Mouse (Mus musculus) brain, embryonic 14.5 days (tissue): Measurements from ENCODE around the gene Tmem139. TPM values are rescaled to one million over a fixed set of nuclear protein-coding genes. Genes with fewer than 3 reads are reported as not detected.

Source experiments
- DNase-seq: peaks from one replicate; pipeline ENCODE4 v3.0.0-alpha.2; 2011; ENCODE audit warnings: low read depth
- CTCF ChIP-seq: fragments of 200-500 bp; IDR thresholded peaks from 2 replicates; pipeline ENCODE4 v1.5.1; 2012; ENCODE audit warnings: inconsistent platforms, mild to moderate bottlenecking, moderate library complexity, borderline replicate concordance; ENCODE audit not compliant: insufficient read depth, insufficient read length; ENCODE audit errors: extremely low read depth
- POLR2A ChIP-seq: fragments of 200-500 bp; IDR thresholded peaks from 2 replicates; pipeline ENCODE4 v1.6.1; 2012; ENCODE audit warnings: mild to moderate bottlenecking, inconsistent platforms, borderline replicate concordance; ENCODE audit not compliant: poor library complexity, insufficient read depth, insufficient read length, severe bottlenecking; ENCODE audit errors: extremely low read depth
- polyA plus RNA-seq: library from polyadenylated mRNA; depleted of rRNA; stranded (reverse); fragments of >200 nt; gene quantifications from 2 replicates; pipeline ENCODE4 v1.2.3, GENCODE M21; 2012

The Tmem139 gene
- polyA plus RNA-seq, 1 experiment, result not detected

DNA sequence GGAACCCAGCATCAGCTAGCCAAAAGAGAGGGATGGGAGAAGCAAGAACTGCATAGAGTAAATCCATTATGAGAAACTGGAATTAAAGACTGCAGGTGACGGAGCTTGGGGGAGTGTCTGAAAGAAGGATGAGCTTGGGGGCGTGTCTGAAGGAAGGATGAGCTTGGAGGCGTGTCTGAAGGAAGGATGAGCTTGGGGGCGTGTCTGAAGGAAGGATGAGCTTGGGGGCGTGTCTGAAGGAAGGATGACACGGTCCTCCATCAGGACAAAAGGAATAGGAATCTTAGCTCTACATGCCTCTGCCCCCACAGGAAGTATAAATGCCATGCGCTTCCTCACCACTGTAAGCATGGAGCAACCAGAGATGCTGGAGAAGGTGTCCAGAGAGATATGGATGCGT is 14.6 kb upstream of the Tmem139 start:
- DNase-seq, result peak; percentile 44
- no peak for TF ChIP-seq POLR2A
- TF ChIP-seq CTCF, result no peak

DNA sequence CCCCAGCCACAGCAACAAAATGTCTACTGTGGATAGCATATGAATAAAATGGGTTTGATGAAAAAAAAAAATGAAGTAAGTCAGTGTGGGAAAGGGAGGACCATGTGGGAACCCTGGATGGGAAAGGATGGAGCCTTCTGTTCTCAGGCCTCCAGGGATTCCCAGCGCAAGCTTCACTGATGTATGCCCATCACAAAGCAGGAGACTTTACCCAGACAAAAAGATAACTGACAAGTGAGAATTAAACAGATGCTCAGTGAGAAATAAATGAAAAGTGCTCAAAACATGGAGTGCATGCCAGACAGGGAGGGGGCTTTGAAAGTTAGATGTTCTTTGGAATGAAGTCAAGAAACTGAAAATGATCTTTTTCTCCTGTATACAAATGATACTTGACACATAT is 13.8 kb upstream of the Tmem139 start:
- peak; percentile 74 for DNase-seq
- TF ChIP-seq CTCF, result no peak
- no peak for TF ChIP-seq POLR2A

DNA sequence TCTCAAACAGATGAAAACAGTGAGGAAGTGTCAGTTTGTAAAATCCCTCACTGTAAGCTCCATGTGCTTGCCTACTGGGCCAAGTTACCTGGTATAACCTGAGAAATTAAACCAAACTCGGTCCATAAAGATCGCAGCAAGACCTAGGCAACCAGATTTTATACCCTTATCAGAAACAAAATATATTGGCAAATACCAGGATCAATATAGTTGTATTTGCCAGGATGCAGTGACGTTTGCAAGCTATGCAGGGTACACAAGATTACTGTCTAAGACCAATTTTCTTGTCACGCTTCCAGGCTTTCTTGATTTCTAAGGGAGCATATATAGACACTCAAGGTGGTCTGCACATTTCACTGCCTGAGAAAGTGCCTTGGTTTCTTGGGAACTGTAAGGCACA is 10.0 kb upstream of the Tmem139 start:
- TF ChIP-seq POLR2A (no peak), CTCF (no peak)
- DNase-seq, result no peak

GRCm38 (mm10) chr6:42253103-42253502 is 8.7 kb upstream of the Tmem139 start:
- peak; percentile 38 for DNase-seq
- TF ChIP-seq CTCF (no peak), POLR2A (no peak)

DNA sequence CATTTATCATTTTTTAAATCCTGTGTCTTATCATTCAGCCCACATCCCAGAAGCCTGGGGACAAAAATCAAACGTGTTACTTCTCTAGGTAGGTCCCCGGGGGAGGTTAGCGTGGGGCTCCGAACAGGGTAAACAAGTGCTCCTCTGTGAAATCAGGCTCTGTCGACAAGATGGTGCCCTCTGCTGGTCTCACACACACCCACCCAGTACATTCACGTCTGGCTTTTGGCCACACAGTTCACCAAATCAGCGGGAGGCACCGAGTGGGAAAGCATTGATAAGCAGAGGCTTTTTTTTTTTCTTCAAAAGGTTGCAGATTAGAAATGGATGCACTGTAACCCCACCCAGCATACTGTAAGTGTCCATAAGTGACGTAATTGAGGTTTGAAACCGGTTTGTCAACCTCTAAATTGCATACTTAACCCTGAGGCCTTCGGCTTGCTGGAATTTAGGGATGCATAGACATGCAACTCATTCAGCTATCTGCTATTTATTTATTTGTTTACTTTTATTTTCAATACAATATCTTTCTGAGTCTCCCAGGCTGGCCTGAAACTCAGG is 4.4 kb upstream of the Tmem139 start:
- peak; percentile 67 for TF ChIP-seq CTCF
- TF ChIP-seq POLR2A, result no peak

DNA sequence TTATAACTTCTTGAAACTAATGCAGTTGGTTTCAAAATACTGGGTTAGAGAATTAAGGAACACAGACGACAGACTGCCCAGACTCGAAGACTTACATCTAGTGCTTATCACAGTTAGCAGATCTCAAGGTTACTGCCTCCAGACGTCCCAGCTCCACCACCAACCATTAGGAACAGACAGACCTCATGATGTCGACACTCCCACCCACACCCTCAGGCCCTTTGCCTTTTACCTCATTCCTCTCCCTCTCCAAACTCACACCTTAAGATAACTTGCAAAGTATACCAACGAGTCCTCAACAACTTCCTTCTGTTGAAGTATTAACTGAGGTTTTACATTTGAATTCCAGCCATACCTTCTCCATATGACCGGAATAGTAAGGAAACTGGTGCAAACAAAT is 1.3 kb upstream of the Tmem139 start:
- no peak for TF ChIP-seq CTCF
- TF ChIP-seq POLR2A, result no peak
- DNase-seq, result no peak

More for the DNA sequence above, 4.4 kb upstream of the Tmem139 start:
- DNase-seq, result peak; percentile 72

DNA sequence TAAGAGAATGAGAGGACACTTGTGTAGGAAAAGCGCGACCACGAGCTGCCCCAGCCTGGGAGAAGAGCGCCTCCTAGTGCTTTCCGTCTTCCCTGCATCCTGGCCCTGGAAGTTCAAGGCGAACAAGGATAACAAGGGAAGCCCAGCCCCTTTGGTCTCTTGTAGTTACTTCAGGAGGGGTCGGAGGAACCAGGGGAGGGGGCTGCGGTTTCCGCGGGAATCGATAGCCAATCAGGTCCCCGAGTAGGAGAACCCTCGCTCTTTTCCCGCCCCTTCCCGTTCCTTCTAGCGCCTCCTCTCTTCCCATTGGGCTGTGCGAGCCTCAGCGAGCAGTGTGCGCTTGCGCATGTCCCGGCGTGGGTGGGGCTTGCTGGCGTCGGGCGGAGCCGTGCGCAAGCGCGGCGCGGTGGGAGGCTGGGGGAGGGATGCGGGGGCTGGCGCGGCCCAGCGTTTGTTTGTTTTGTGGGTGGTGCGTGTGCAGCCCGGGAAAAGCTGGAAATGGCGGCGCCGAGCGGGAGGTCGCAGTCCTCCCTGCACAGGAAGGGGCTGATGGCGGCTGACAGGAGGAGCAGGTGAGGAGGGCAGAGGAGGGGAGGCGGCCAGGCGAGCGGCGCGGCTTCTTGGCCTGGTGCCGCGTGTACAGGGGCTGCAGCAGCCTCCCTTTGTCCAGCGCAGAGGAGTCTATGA is 3.0 kb downstream of the Tmem139 start, which contains the start of gene Casp2:
Casp2 (plus strand) TSS at position 360 of the 687 bp plus-strand sequence.
- DNase-seq, result peak; percentile 100
- peak; percentile 88 for TF ChIP-seq POLR2A
- TF ChIP-seq CTCF, result peak; percentile 99

DNA sequence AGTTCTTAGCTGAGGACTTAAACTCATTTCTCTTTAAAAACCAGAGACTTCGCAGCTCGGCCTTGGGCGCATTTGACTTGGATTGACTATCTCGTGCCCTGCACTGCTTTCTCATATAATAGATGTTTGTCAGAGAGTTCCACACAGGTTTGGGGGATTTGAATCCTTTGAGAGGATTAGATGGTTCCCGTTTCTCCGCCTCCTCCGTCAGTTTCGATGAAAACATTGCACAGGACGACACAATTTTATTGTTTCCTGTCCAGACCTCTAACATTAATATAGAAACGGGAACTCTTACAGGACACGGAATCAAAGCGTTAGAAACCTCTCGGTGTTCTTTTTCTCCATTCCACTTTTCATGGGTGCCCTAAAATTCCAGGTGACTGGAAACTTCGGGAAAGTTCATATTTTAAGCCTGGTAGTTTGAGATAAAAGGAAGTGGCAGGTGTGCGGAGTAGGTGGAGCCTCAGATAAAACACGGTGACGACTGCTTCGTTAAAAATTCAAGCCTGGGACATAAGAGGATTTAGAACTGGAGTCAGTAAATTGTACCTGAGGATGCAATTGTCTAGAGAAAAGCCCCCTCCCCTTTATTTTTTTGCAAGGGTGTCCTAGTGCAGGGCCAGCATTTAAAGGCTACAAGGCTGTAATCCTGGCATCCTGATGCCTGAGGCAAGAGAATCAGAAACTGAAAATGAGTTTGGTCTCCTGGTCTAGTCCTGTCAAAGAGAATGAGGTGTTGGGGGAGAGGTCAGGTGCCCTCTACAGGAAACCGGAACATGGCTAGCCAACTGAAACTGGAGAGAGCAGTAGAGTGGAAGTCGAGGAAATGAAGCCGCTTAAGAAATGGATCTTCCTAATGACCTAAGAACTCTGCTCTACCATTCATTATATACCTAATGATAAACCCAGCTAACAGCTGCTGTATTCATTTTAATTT is 3.9 kb downstream of the Tmem139 start:
- TF ChIP-seq CTCF (no peak), POLR2A (no peak)
- peak; percentile 43 for DNase-seq

DNA sequence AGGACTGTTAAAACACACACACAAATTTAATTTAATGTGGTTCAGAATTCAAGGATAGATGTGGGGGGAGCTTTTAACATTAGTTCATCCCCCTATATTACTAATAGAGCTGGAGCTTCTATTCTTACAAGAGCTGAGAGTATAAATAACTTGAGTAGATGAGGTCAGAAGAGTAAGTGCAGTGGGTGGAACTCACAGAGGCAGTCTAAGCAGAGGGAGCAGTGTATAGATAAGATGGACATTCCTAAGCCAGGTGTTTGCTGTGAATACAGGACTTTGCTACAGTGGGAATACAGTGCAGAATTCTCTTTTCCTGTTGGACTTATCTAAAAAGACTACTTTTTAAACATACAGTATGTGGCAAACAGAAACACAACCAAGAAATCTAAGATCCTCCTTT is 9.0 kb downstream of the Tmem139 start:
- DNase-seq, result no peak
- no peak for TF ChIP-seq CTCF
- no peak for TF ChIP-seq POLR2A

- DNase-seq, result peak; percentile 59
Measured at GRCm38 (mm10) chr6:42276151-42276550, 14.4 kb downstream of the Tmem139 start.

More at GRCm38 (mm10) chr6:42276151-42276550, 14.4 kb downstream of the Tmem139 start:
- TF ChIP-seq POLR2A, result no peak
- TF ChIP-seq CTCF, result no peak
